Comparison of ENCODE assay signal across 8 mouse cellular contexts in genomic region chr7:81762180-81763109, GRCm38 (mm10). TPM values are rescaled to one million over a fixed set of nuclear protein-coding genes. Genes with fewer than 3 reads are reported as not detected.
DNase-seq lines count a peak whose midpoint lies in the region; ATAC-seq lines count a peak whose summit lies in the region.

Ramac (plus strand) TSS chr7:81762925.

- DNase-seq in NIH3T3 (ENCODE audit: low read depth): peak; percentile 97
- DNase-seq in cerebellum, postnatal 10 days: peak; percentile 96 to 97
- DNase-seq in frontal cortex, postnatal 10 days (ENCODE audit: low spot score in 2 of 2): peak; percentile 79 to 82
- peak; percentile 83 to 89 for DNase-seq in layer of hippocampus, postnatal 14 days (ENCODE audit: low spot score in 2 of 2)
- peak; percentile 91 for DNase-seq in lung, postnatal 25 days (ENCODE audit: low spot score)
- DNase-seq in retina, embryonic 14.5 days (ENCODE audit: low spot score): peak; percentile 96
- DNase-seq in thymus, postnatal 4 days: peak; percentile 89

- peak within 1 kb of the TSS; percentile 87 for H3K27ac ChIP-seq in hindbrain, embryonic 12.5 days

- H3K27me3 ChIP-seq in hindbrain, embryonic 12.5 days: no peaks in the 10 kb centered on the region

- peaks cover 9% of the 10 kb centered on the region for H3K4me1 ChIP-seq in hindbrain, embryonic 12.5 days

- no peaks in the 10 kb centered on the region for H3K36me3 ChIP-seq in hindbrain, embryonic 12.5 days

- peak within 1 kb of the TSS; percentile 85 for H3K9ac ChIP-seq in hindbrain, embryonic 12.5 days

- peak within 1 kb of the TSS; percentile 94 for H3K4me2 ChIP-seq in hindbrain, embryonic 12.5 days (replicated peaks)

- peak; percentile 98 for ATAC-seq in hindbrain, embryonic 12.5 days (ENCODE audit: low FRiP score)

- H3K9me3 ChIP-seq in hindbrain, embryonic 12.5 days (replicated peaks): no peaks in the 10 kb centered on the region

- peak within 1 kb of the TSS; percentile 92 for H3K4me3 ChIP-seq in hindbrain, embryonic 12.5 days

- WGBS in hindbrain, embryonic 12.5 days: under 1% methylated on average over 55 of the region's 56 CpGs

RNA-seq across cellular contexts. Expression of gene Ramac, which starts in this region (rescaled TPM):
- 117 and 125 TPM in 2 replicates for polyA plus RNA-seq in hindbrain, embryonic 12.5 days (2016; fragmentation: Nextera tagmentation; extraction: Ambion mirVana)
- 10 to 100 TPM; 63.1 to 64.2 TPM for total RNA-seq in layer of hippocampus, postnatal 14 days (2021)

Comparison
In these comparisons a context has a peak if more than half of its experiments do, and no peak if none do; other contexts are left out.
1. Peak in every context shown above with its lines: DNase-seq, ATAC-seq, H3K4me3 ChIP-seq and H3K27ac ChIP-seq.